Mouse (Mus musculus) heart, postnatal 0 days (tissue): Measurements from ENCODE around the gene Asic2. TPM values are rescaled to one million over a fixed set of nuclear protein-coding genes. Genes with fewer than 3 reads are reported as not detected.
"Not testable (repeated sequence)": the region's sequence is repeated elsewhere in the genome, so short reads cannot be mapped to it uniquely, and the experiment has no call there.

Source experiments
- ATAC-seq: fragments of 200-750 bp; cut with Nextera tagmentation; 2 replicates; pipeline ENCODE4 v1.8.0; 2017; ENCODE audit warnings: low read depth, moderate number of reproducible peaks, moderate library complexity; ENCODE audit not compliant: insufficient read depth
- DNase-seq: peaks from one replicate; pipeline ENCODE4 v3.0.0-alpha.2; 2016; ENCODE audit warnings: low spot score
- H3K27ac ChIP-seq: fragments of 300-500 bp; sonication (generic); 2 replicates; pipeline ENCODE4 v1.5.1; 2014; ENCODE audit warnings: low read depth, mild to moderate bottlenecking
- H3K27me3 ChIP-seq: fragments of 300-500 bp; sonication (generic); 2 replicates; pipeline ENCODE4 v1.6.1; 2014; ENCODE audit warnings: low read length, mixed read lengths; ENCODE audit not compliant: control insufficient read depth, insufficient read depth
- H3K36me3 ChIP-seq: fragments of 300-500 bp; sonication (generic); replicated peaks from 2 replicates; pipeline ENCODE4 v1.6.1; 2014; ENCODE audit warnings: low read length, mixed read lengths; ENCODE audit not compliant: control insufficient read depth, insufficient read depth
- H3K4me1 ChIP-seq: fragments of 300-500 bp; sonication (generic); 2 replicates; pipeline ENCODE4 v1.6.1; 2014; ENCODE audit warnings: antibody characterized with exemption; ENCODE audit not compliant: control insufficient read depth, insufficient read depth
- H3K4me2 ChIP-seq: fragments of 300-500 bp; sonication (generic); 2 replicates; pipeline ENCODE4 v1.6.1; 2014; ENCODE audit warnings: low read depth, mild to moderate bottlenecking, low read length, moderate library complexity
- H3K4me3 ChIP-seq: fragments of 300-500 bp; sonication (generic); 2 replicates; pipeline ENCODE4 v1.5.1; 2014; ENCODE audit warnings: low read depth, low read length
- H3K9ac ChIP-seq: fragments of 300-500 bp; sonication (generic); replicated peaks from 2 replicates; pipeline ENCODE4 v1.6.1; 2014; ENCODE audit warnings: low read depth, low read length, mixed read lengths
- H3K9me3 ChIP-seq: fragments of 300-500 bp; sonication (generic); replicated peaks from 2 replicates; pipeline ENCODE4 v1.6.1; 2016; ENCODE audit warnings: low read length; ENCODE audit not compliant: control insufficient read depth
- CTCF ChIP-seq: IDR thresholded peaks from 2 replicates; pipeline ENCODE4 v1.5.1; 2016; ENCODE audit warnings: antibody characterized with exemption, control low read depth, low read depth
- EP300 ChIP-seq: IDR thresholded peaks from 2 replicates; pipeline ENCODE4 v1.6.1; 2016; ENCODE audit warnings: antibody characterized with exemption, low read depth
- WGBS: fragments of 180-500 bp; shearing (Covaris S2); extraction: QIAGEN DNeasy Blood & Tissue Kit; methylation state at CpG from one replicate; pipeline ENCODE4 v1.1.7; 2014; 5-methylcytosine and 5-hydroxymethylcytosine counted together
- polyA plus RNA-seq: library from polyadenylated mRNA; unstranded; fragments of >200 nt; fragmentation: Nextera tagmentation; extraction: Ambion mirVana; gene quantifications from 2 replicates; pipeline ENCODE4 v1.2.1, GENCODE M21; 2015
- total RNA-seq: library from RNA; depleted of rRNA; stranded (reverse); fragments of >200 nt; gene quantifications from 2 replicates; pipeline ENCODE4 v1.2.3, GENCODE M21; 2014; ENCODE audit warnings: low replicate concordance

Gene Asic2
- total and polyA plus RNA-seq, 2 experiments from 2014 or later: not detected

- no peaks in the 10 kb centered on the region for H3K36me3 ChIP-seq
- no peaks in the 10 kb centered on the region for H3K9me3 ChIP-seq
- no peaks in the 10 kb centered on the region for H3K4me1 ChIP-seq
- DNase-seq (no peak), ATAC-seq (no peak)
- no peak overlapping the region for H3K4me3 ChIP-seq
- no peaks in the 10 kb centered on the region for H3K27me3 ChIP-seq
- H3K4me2 ChIP-seq: no peak overlapping the region
- no peak overlapping the region for H3K27ac ChIP-seq
- WGBS: 57% methylated on average over 2 of the region's 2 CpGs
- no peak overlapping the region for H3K9ac ChIP-seq
- TF ChIP-seq CTCF: no peak
- TF ChIP-seq EP300: no peak
These were observed 704.5 kb downstream of the Asic2 start for GRCm38 (mm10) chr11:81263757-81264156.

- WGBS: 45% methylated on average over 1 of the region's 1 CpGs
- TF ChIP-seq CTCF (no peak), EP300 (no peak)
- DNase-seq (no peak), ATAC-seq (no peak)
- H3K4me1 ChIP-seq: no peaks in the 10 kb centered on the region
- no peaks in the 10 kb centered on the region for H3K9me3 ChIP-seq
- H3K27me3 ChIP-seq: no peaks in the 10 kb centered on the region
- H3K4me3 ChIP-seq: no peak overlapping the region
- no peak overlapping the region for H3K9ac ChIP-seq
- no peak overlapping the region for H3K27ac ChIP-seq
- no peak overlapping the region for H3K4me2 ChIP-seq
- H3K36me3 ChIP-seq: no peaks in the 10 kb centered on the region
These were observed 705.1 kb downstream of the Asic2 start for GRCm38 (mm10) chr11:81263193-81263592.

- no peaks in the 10 kb centered on the region for H3K4me1 ChIP-seq
- no peaks in the 10 kb centered on the region for H3K27me3 ChIP-seq
- H3K27ac ChIP-seq: no peak overlapping the region
- no peak overlapping the region for H3K4me3 ChIP-seq
- ATAC-seq (no peak), DNase-seq (no peak)
- no peaks in the 10 kb centered on the region for H3K9me3 ChIP-seq
- TF ChIP-seq EP300 (no peak), CTCF (no peak)
- no peak overlapping the region for H3K9ac ChIP-seq
- H3K36me3 ChIP-seq: no peaks in the 10 kb centered on the region
- 60% methylated on average over 3 of the region's 3 CpGs for WGBS
- no peak overlapping the region for H3K4me2 ChIP-seq
These were observed 707.0 kb downstream of the Asic2 start for GRCm38 (mm10) chr11:81261259-81261658.

- not testable (repeated sequence) for H3K9me3 ChIP-seq, H3K36me3 ChIP-seq, DNase-seq, H3K4me3 ChIP-seq, H3K4me1 ChIP-seq, H3K27me3 ChIP-seq, H3K27ac ChIP-seq, ATAC-seq, H3K9ac ChIP-seq, H3K4me2 ChIP-seq
- 92% methylated on average over 18 of the region's 18 CpGs for WGBS
These were observed 727.1 kb downstream of the Asic2 start for GRCm38 (mm10) chr11:81241183-81241582.

GRCm38 (mm10) chr11:81239966-81240681 is 728.1 kb downstream of the Asic2 start:
- DNase-seq (no peak), ATAC-seq (no peak)

GRCm38 (mm10) chr11:81239091-81239490 is 729.2 kb downstream of the Asic2 start:
- DNase-seq: no peak
- no peak overlapping the region for H3K9ac ChIP-seq
- 45% methylated on average over 2 of the region's 2 CpGs for WGBS
- no peaks in the 10 kb centered on the region for H3K4me1 ChIP-seq
- ATAC-seq: no peak
- no peak for TF ChIP-seq CTCF
- no peak for TF ChIP-seq EP300
- no peaks in the 10 kb centered on the region for H3K36me3 ChIP-seq
- H3K27me3 ChIP-seq: no peaks in the 10 kb centered on the region
- H3K27ac ChIP-seq: no peak overlapping the region
- no peak overlapping the region for H3K4me2 ChIP-seq
- no peaks in the 10 kb centered on the region for H3K9me3 ChIP-seq
- H3K4me3 ChIP-seq: no peak overlapping the region

More at GRCm38 (mm10) chr11:81239966-81240681, 728.1 kb downstream of the Asic2 start:
- H3K4me1 ChIP-seq: no peaks in the 10 kb centered on the region
- TF ChIP-seq CTCF (peak; percentile 44), EP300 (no peak)
- no peaks in the 10 kb centered on the region for H3K9me3 ChIP-seq
- H3K27me3 ChIP-seq: no peaks in the 10 kb centered on the region
- H3K4me2 ChIP-seq: no peak overlapping the region
- no peak overlapping the region for H3K9ac ChIP-seq
- no peak overlapping the region for H3K4me3 ChIP-seq
- no peak overlapping the region for H3K27ac ChIP-seq
- no peaks in the 10 kb centered on the region for H3K36me3 ChIP-seq
- WGBS: 38% methylated on average over 13 of the region's 13 CpGs
